Mouse (Mus musculus) heart, embryonic 16.5 days (tissue): ENCODE measurements at regions not wholly inside any gene's neighbourhood (a gene's known extent, or its start where the extent isn't known, plus 50 kb on each side); places are given as distances from the start of the nearest gene placed in this dataset.

ENCODE experiments used
- ATAC-seq: fragments of 200-750 bp; cut with Nextera tagmentation; replicated peaks from 2 replicates; pipeline ENCODE4 v1.8.0; 2017; ENCODE audit warnings: moderate number of reproducible peaks; ENCODE audit not compliant: insufficient read depth, low FRiP score; ENCODE audit errors: extremely low read depth
- H3K27ac ChIP-seq: fragments of 300-500 bp; sonication (generic); 2 replicates; pipeline ENCODE4 v1.5.1; 2014; ENCODE audit warnings: mild to moderate bottlenecking, low read length, control low read depth, moderate library complexity
- H3K27me3 ChIP-seq: fragments of 300-500 bp; sonication (generic); 2 replicates; pipeline ENCODE4 v1.6.1; 2014; ENCODE audit warnings: low read length, mixed read lengths; ENCODE audit not compliant: control insufficient read depth, insufficient read depth
- H3K36me3 ChIP-seq: fragments of 300-500 bp; sonication (generic); 2 replicates; pipeline ENCODE4 v1.6.1; 2014; ENCODE audit not compliant: control insufficient read depth, insufficient read depth
- H3K4me1 ChIP-seq: fragments of 300-500 bp; sonication (generic); 2 replicates; pipeline ENCODE4 v1.6.1; 2014; ENCODE audit warnings: low read length, mixed read lengths; ENCODE audit not compliant: control insufficient read depth, insufficient read depth
- H3K4me2 ChIP-seq: fragments of 300-500 bp; sonication (generic); 2 replicates; pipeline ENCODE4 v1.6.1; 2014; ENCODE audit warnings: low read depth, mild to moderate bottlenecking, control low read depth, low read length
- H3K4me3 ChIP-seq: fragments of 300-500 bp; sonication (generic); 2 replicates; pipeline ENCODE4 v1.5.1; 2014; ENCODE audit warnings: mild to moderate bottlenecking, control low read depth, low read length
- H3K9ac ChIP-seq: fragments of 300-500 bp; sonication (generic); 2 replicates; pipeline ENCODE4 v1.6.1; 2014; ENCODE audit warnings: low read length, control low read depth
- H3K9me3 ChIP-seq: fragments of 300-500 bp; sonication (generic); replicated peaks from 2 replicates; pipeline ENCODE4 v1.6.1; 2016; ENCODE audit warnings: low read length; ENCODE audit not compliant: control insufficient read depth
- WGBS: fragments of 180-500 bp; shearing (Covaris S2); extraction: QIAGEN DNeasy Blood & Tissue Kit; methylation state at CpG from one replicate; pipeline ENCODE4 v1.1.7; 2014; 5-methylcytosine and 5-hydroxymethylcytosine counted together

GRCm38 (mm10) chr12:110009136-110009535 is 269.7 kb upstream of the Dio3 start:
- Histone ChIP-seq H3K9ac (no peak overlapping the region), H3K36me3 (no peaks in the 10 kb centered on the region), H3K27ac (no peak overlapping the region), H3K27me3 (no peaks in the 10 kb centered on the region), H3K9me3 (no peaks in the 10 kb centered on the region), H3K4me1 (no peaks in the 10 kb centered on the region), H3K4me2 (no peak overlapping the region), H3K4me3 (no peak overlapping the region)
- 42% methylated on average over 4 of the region's 4 CpGs for WGBS
- no peak for ATAC-seq

GRCm38 (mm10) chr12:110020541-110021470 is 258.1 kb upstream of the Dio3 start:
- H3K4me1 ChIP-seq, result no peaks in the 10 kb centered on the region
- no peak overlapping the region for H3K4me2 ChIP-seq
- no peaks in the 10 kb centered on the region for H3K36me3 ChIP-seq
- H3K9ac ChIP-seq, result no peak overlapping the region
- 52% methylated on average over 19 of the region's 19 CpGs for WGBS
- ATAC-seq, result no peak
- H3K4me3 ChIP-seq, result no peak overlapping the region
- no peak overlapping the region for H3K27ac ChIP-seq
- H3K27me3 ChIP-seq, result no peaks in the 10 kb centered on the region
- peaks cover 4% of the 10 kb centered on the region; the same call in 1 of the 2 replicates for H3K9me3 ChIP-seq

GRCm38 (mm10) chr12:110021690-110022089 is 257.2 kb upstream of the Dio3 start:
- 78% methylated on average over 12 of the region's 12 CpGs for WGBS
- no peak overlapping the region for H3K4me3 ChIP-seq
- H3K9me3 ChIP-seq, result peaks cover 4% of the 10 kb centered on the region; the same call in 1 of the 2 replicates
- H3K27me3 ChIP-seq, result no peaks in the 10 kb centered on the region
- no peak overlapping the region for H3K4me2 ChIP-seq
- no peak overlapping the region for H3K27ac ChIP-seq
- no peak overlapping the region for H3K9ac ChIP-seq
- H3K36me3 ChIP-seq, result no peaks in the 10 kb centered on the region
- ATAC-seq, result no peak
- no peaks in the 10 kb centered on the region for H3K4me1 ChIP-seq

- H3K27ac ChIP-seq, result no peak overlapping the region
- no peak for ATAC-seq
- H3K4me3 ChIP-seq, result no peak overlapping the region
- peaks cover 4% of the 10 kb centered on the region; the same call in 1 of the 2 replicates for H3K9me3 ChIP-seq
- no peak overlapping the region for H3K9ac ChIP-seq
- no peaks in the 10 kb centered on the region for H3K27me3 ChIP-seq
- no peaks in the 10 kb centered on the region for H3K4me1 ChIP-seq
- WGBS, result 59% methylated on average over 6 of the region's 6 CpGs
- H3K4me2 ChIP-seq, result no peak overlapping the region
- no peaks in the 10 kb centered on the region for H3K36me3 ChIP-seq
Observed at GRCm38 (mm10) chr12:110022631-110023030, 256.2 kb upstream of the Dio3 start.

- no peaks in the 10 kb centered on the region for H3K36me3 ChIP-seq
- no peak overlapping the region for H3K9ac ChIP-seq
- no peaks in the 10 kb centered on the region for H3K27me3 ChIP-seq
- no peaks in the 10 kb centered on the region for H3K4me1 ChIP-seq
- H3K9me3 ChIP-seq, result peaks cover 1% of the 10 kb centered on the region; the same call in 1 of the 2 replicates
- no peak overlapping the region for H3K4me3 ChIP-seq
- no peak for ATAC-seq
- 75% methylated on average over 11 of the region's 11 CpGs for WGBS
- H3K4me2 ChIP-seq, result no peak overlapping the region
- H3K27ac ChIP-seq, result no peak overlapping the region
Observed at GRCm38 (mm10) chr12:110023192-110024101, 255.4 kb upstream of the Dio3 start.

GRCm38 (mm10) chr12:110024295-110024694 is 254.6 kb upstream of the Dio3 start:
- ATAC-seq, result no peak
- Histone ChIP-seq H3K27me3 (no peaks in the 10 kb centered on the region), H3K4me3 (no peak overlapping the region)

GRCm38 (mm10) chr12:110025171-110025570 is 253.7 kb upstream of the Dio3 start:
- no peaks in the 10 kb centered on the region for H3K4me1 ChIP-seq
- WGBS, result 85% methylated on average over 7 of the region's 7 CpGs
- H3K9ac ChIP-seq, result no peak overlapping the region
- H3K27ac ChIP-seq, result no peak overlapping the region
- no peak for ATAC-seq
- no peak overlapping the region for H3K4me2 ChIP-seq
- H3K4me3 ChIP-seq, result no peak overlapping the region
- no peaks in the 10 kb centered on the region for H3K9me3 ChIP-seq
- H3K27me3 ChIP-seq, result no peaks in the 10 kb centered on the region
- H3K36me3 ChIP-seq, result no peaks in the 10 kb centered on the region

More at GRCm38 (mm10) chr12:110024295-110024694, 254.6 kb upstream of the Dio3 start:
- no peak overlapping the region for H3K9ac ChIP-seq
- H3K4me1 ChIP-seq, result no peaks in the 10 kb centered on the region
- H3K27ac ChIP-seq, result no peak overlapping the region
- H3K4me2 ChIP-seq, result no peak overlapping the region
- WGBS, result 81% methylated on average over 9 of the region's 9 CpGs
- H3K36me3 ChIP-seq, result no peaks in the 10 kb centered on the region
- no peaks in the 10 kb centered on the region for H3K9me3 ChIP-seq

GRCm38 (mm10) chr12:110026033-110026750 is 252.7 kb upstream of the Dio3 start:
- no peak for ATAC-seq
- H3K9me3 ChIP-seq, result no peaks in the 10 kb centered on the region
- H3K27me3 ChIP-seq, result no peaks in the 10 kb centered on the region
- no peak overlapping the region for H3K4me3 ChIP-seq
- H3K4me2 ChIP-seq, result no peak overlapping the region
- H3K27ac ChIP-seq, result no peak overlapping the region
- no peaks in the 10 kb centered on the region for H3K4me1 ChIP-seq
- no peak overlapping the region for H3K9ac ChIP-seq
- WGBS, result 75% methylated on average over 11 of the region's 11 CpGs
- no peaks in the 10 kb centered on the region for H3K36me3 ChIP-seq
